Mouse (Mus musculus) adrenal gland (tissue): ENCODE data around the gene Gm49318.

Experiments used
- intact Hi-C: fragments of 180-260 bp; cut with DNase I; formaldehyde crosslinking; loops from one replicate; pipeline ENCODE4 v1.15.1; 2025

Gm49318 gene

GRCm38 (mm10) chr9:22037826-22038225 is 33.2 kb downstream of the Gm49318 start:
- intact Hi-C loops = no loop called here

DNA sequence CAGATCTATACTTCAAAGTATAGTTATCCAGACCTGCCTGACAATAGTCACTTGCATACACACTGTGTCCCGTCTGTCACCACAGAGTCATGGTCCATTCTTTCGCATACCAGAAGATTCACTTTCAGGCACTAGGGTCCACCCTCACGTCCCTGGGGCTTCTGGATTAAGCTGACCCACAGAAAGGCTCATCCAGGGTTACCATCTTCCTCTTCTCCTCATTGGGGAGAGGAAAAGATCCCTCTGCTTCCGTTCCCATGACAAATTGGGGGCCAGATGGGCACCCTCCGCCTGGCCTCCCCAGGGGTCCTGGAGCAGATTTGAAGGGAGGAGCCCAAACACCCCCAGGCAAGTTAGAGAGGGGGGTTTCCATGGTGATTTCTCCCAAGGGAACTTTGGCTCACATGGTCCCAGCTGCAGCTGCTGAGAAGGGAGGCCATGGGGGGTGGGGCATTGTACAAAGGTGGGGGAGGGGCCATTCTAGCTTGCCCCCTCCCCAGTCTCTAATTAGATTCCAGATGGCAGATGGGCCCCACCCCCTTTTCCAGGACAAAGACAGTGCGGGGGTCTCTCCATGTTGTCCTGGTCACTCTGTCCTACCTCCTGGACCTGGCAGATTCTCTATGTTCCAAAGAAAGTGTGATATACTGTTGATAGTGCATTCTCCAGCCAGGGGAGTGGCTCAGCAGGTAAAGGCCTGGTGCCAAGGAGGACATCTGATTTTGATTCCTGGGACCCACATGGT is 35.6 kb downstream of the Gm49318 start:
- intact Hi-C loops = no loop called here

GRCm38 (mm10) chr9:22030386-22030785 is 40.7 kb downstream of the Gm49318 start:
- intact Hi-C loops = no loop called here

GRCm38 (mm10) chr9:22028467-22028866 is 42.6 kb downstream of the Gm49318 start:
- intact Hi-C loops = no loop called here

DNA sequence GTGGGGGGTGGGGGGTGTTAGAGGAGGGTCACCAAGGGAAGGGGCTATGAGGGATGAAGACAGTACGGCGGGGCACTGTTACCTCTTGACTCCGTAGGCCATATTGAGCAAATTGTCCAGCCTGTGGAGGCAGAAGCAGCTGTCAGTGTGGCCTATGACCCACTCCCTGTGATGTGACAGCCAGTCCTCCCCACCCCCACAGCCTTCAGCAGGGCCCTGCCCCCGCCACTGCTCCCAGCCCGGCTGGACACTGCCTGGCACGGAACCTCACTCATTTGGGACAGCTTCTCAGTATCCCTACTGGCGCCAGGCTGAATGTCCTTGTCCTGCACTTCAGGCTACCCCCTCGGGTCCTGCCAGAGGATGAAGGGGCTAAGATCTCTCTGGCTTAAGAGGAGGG is 46.5 kb downstream of the Gm49318 start:
- intact Hi-C loops = no loop called here

DNA sequence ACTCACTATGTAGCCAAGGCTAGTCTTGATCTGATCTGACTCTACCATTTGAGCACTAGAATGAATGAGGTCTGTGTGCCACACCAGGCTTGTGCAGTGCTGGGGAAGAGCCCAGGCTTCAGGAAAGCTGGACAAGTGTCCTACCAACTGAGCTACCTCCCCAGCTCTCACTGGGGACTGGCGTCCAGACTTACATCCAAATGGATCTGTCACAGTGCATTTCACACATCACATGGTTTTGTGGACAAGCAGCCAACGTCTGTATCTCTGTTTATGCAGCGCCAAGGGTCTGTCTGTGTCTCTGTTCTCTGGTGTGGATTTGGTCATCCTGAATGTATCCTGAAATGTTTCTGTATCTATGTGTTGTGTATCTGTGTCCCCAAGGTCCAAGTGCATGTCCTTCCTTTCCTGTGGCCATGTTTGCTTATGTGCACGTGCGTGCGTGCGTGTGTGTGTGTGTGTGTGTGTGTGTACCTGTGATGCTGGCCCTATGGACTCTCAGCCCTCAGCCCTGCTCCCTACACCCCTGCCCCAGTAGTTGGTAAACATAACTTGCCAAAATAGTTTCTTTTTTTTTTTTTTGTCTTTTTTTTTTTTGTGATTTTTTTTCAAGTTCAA is 53.7 kb downstream of the Gm49318 start:
- intact Hi-C loops = no loop called here

DNA sequence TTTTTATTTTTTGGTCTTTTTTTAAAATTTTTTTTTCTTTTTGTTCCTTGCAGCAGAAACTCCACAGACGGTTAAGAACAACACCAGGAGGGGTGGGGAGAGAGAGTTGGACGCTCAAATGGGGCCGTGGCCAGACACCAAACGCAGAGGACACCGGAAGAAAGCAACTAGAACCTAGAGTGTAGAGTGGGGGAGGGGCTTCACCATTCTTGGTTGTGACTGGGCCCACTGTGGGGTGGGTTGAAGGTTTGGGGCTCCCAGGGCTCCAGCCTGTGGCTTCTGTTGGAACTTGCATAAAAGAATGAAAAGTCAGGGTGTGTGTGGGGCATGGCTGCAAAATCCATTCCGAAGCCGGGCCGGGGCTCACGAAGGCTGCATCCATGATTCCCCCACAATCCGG is 54.8 kb downstream of the Gm49318 start:
- intact Hi-C loops = no loop called here

DNA sequence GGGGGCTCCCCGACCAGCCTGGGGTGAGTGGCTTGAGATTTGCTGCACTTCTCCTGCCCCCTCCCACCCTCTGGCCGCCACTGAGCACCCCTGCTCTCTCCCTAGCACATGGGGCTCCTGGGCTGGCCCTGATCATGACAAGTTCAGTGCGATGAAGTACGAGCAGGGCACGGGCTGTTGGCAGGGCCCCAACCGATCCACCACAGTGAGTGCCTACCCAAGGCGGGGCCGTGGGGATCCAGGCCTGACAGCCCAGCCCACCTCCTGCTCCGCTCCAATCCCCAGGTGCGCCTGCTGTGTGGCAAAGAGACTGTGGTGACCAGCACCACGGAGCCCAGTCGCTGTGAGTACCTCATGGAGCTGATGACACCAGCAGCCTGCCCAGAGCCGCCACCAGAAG is 58.3 kb downstream of the Gm49318 start:
- intact Hi-C loops = no loop called here

GRCm38 (mm10) chr9:22011055-22011454 is 60.0 kb downstream of the Gm49318 start:
- intact Hi-C loops = no loop called here

DNA sequence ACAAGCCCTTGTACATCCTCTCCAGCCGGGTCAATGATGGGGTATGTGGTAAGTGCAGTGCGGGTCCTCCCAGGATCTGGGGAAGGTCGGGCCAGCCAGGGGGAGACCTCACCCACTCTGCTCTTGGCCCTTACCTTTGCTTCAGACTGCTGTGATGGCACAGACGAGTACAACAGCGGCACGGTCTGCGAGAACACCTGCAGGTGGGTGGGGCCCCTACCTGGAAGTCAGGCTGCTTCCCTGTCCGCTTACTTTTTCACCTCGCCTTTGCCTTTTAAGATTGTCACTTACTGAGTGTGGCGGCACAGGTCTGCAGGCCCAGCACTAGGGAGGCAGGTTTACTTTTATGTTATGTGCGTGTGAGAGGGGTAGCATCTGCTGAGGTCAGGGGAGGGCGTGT is 66.5 kb downstream of the Gm49318 start:
- intact Hi-C loops = no loop called here

DNA sequence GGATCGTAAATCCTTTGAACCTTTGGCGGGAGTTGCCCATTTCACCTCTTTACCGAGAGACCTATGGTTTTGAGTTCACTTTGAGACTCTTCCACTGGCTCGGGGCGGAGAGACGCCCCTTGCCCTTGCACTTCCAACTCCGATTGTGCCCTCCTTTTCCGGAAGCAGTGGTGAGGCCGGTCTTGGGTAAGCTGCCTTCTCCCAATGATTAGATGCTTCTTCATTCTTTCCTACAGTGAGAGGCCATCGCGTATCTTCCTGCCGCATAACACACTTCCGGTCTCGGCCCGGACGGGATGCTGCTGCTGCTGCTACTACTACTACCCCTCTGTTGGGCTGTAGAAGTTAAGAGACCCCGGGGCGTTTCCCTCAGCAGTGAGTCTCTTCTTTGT is 67.9 kb downstream of the Gm49318 start:
- intact Hi-C loops = no loop called here

GRCm38 (mm10) chr9:22002194-22003162 is 68.6 kb downstream of the Gm49318 start, which contains the start of the genes Ccdc151 and Prkcsh:
Ccdc151 (minus strand) TSS chr9:22002634.
Prkcsh (plus strand) TSS chr9:22002806.
- intact Hi-C loops = no loop called here

DNA sequence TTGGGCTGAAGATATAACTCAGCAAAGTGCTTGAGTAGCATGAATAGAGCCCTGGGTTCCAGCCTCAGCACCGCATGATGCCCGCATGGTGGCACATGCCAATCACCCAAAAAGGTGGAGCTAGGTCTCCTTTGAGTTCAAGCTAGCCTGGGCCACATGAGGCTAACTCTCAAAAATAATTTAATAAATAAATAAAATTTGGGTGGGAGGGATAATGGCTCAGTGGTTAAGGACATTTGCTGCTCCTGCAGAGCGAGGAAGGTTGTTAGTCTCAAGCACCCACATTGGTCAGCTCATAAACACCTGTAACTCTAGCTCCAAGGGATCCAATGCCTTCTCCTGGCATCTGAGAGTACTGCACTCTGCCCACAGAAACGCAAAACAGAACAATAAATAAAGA is 69.4 kb downstream of the Gm49318 start:
- intact Hi-C loops = no loop called here

GRCm38 (mm10) chr9:22000296-22000695 is 70.8 kb downstream of the Gm49318 start:
- intact Hi-C loops = no loop called here

- intact Hi-C loops = no loop called here
Observed at GRCm38 (mm10) chr9:21996178-21996867, 74.7 kb downstream of the Gm49318 start.

- intact Hi-C loops = no loop called here
Observed at GRCm38 (mm10) chr9:21992227-21992626, 78.8 kb downstream of the Gm49318 start.

DNA sequence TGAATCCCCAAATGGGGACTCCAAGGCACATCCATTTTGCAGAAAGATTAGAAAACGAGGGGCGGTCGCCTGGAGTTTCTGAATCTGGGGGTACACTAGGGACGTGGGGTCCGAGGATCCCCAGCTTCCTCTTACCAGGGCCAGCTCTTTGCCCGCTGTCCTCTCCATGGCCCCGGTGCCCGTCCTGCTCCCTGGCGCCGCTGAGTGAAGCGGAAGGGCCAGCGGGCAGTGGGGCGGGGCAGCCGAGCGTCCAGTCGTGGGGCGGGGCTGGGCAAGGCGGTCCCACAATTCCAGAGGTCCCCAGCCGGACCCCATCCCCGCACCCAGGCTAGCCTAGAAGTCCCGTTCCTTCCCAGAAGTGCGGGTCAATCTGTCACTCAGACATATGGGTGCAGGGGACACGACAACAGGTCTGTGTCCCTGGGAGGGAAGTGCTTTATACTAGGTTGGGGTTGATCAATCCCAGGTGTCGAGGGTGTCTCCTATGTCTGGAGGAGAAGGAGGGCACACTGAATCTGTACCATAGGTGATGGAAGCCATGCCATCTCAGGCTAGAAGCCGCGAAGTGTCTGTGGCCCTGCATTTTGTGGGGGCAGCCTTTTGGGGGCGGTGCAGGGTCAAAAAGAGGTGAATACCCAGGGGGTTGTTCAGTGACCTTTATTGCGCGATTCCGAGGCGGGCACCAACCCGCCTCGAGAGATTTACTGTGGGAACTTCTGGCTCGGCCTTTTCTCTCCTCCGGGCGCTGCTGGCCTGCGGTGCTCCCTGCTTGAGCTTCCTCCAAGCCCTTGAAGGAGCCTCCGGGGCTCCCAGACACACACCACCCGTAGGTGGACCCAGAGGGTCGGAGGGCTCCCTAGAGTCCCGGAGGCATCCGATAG is 81.6 kb downstream of the Gm49318 start, which contains the start of gene Rgl3:
Gene Rgl3 (minus strand): TSS at position 217 of the 881 bp plus-strand sequence.
- intact Hi-C loops = no loop called here

- intact Hi-C loops = no loop called here
Observed at GRCm38 (mm10) chr9:21988421-21989101, 82.5 kb downstream of the Gm49318 start.

- intact Hi-C loops = no loop called here
Observed at GRCm38 (mm10) chr9:21987592-21988342, 83.3 kb downstream of the Gm49318 start.
